Mouse (Mus musculus) testis, adult 2 months (tissue): ENCODE results near the gene Nacc1.

Experiments used
- CTCF ChIP-seq: fragments of 200-500 bp; IDR thresholded peaks from 2 replicates; pipeline ENCODE4 v1.5.1; 2012; ENCODE audit warnings: low read depth, mild to moderate bottlenecking, inconsistent platforms, low read length, moderate library complexity; ENCODE audit not compliant: control insufficient read depth, insufficient read depth, insufficient replicate concordance
- POLR2A ChIP-seq: fragments of 200-500 bp; IDR thresholded peaks from 2 replicates; pipeline ENCODE4 v1.6.1; 2012; ENCODE audit warnings: low read depth, mild to moderate bottlenecking, inconsistent platforms, low read length, moderate library complexity; ENCODE audit not compliant: control insufficient read depth

DNA sequence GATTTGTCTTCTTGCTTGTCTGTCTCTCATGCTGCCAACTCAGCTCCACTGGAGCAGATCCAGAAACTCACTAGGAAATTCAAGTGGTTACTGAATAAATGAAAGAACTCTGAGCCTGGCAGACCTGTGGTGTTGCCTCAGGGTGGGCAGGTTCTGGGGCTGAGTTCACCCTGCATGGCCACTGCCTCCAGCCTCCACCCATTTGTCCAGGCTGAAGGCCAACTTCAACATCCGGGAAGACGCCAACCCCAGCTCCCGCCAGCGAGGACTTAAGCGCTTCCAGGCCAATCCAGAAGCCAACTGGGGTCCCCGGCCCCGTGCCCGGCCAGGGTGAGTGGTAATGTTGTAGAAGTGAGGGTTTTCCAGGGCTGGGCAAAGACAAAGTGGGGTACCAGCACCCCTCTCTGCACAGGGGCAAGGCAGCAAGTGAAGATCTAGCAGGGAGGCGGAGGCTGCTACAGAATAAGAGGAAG, 11.3 kb upstream of the Nacc1 start:
- TF ChIP-seq CTCF (no peak), POLR2A (no peak)
